Mouse (Mus musculus) lung, postnatal 0 days (tissue): ENCODE results near the gene Gm44973.

ENCODE experiments used
- CTCF ChIP-seq: IDR thresholded peaks from 2 replicates; pipeline ENCODE4 v1.5.1; 2016; ENCODE audit warnings: antibody characterized with exemption, mild to moderate bottlenecking
- EP300 ChIP-seq: IDR thresholded peaks from 2 replicates; pipeline ENCODE4 v1.6.1; 2016; ENCODE audit warnings: antibody characterized with exemption, mild to moderate bottlenecking, control low read depth

- TF ChIP-seq CTCF: no peak
- TF ChIP-seq EP300: no peak
Measured at GRCm38 (mm10) chr7:5073586-5073985, 58.3 kb downstream of the Gm44973 start.
